In the genomic region with DNA sequence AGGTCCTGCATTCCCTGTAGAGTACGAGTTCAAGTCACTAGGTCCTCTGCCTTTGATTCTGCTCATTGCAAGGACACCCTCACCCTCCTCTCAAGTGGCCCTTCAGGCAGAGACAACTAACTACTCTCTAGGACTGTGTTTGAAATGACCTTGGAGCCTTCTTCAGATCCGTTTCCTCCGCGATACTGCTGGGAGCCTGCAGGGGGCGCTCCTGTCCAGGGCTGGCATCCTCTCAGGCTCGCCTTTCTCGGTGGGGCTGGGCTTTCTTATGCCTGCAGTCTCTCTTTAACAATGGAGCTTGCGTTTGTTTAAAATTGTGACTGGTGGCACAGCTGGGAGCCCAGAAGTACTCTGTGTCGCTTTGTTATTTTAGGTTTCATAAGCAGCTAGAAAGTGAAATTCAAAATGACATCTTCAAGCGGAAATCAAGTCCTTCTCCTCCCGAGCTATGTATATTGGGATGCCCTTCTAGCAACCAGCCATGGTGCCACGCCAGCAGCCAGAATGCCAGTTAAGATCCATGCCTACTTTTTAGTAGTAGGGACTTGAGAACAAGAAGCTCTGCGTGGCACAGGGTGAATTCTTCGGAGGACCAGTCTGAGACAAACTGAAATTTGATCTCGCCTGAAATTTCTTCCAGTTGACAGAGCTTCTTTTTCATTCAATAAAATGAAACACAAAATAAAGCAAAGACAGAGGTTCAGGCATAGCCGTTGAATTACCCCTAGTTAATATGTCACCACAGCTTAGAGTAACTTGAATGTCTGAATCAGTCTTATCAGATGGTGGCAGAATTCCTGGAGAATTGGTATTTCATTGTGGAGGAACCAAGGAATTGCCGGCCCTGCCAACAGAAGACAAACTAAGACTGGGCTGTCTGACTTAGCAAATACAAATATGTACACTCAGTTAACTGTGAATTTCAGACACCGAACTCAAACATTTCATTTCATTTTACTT, we compare ENCODE assay signal across 8 mouse cellular contexts. TPM values are rescaled to one million over a fixed set of nuclear protein-coding genes. Genes with fewer than 3 reads are reported as not detected.
A peak's percentile ranks its signal among the peaks of the same experiment; 100 is the strongest.
DNase-seq lines count a peak whose midpoint lies in the region; ATAC-seq and TF ChIP-seq lines count a peak whose summit lies in the region.

No protein-coding gene starts in this region.

- H3K4me2 ChIP-seq in embryonic facial prominence, embryonic 14.5 days (ENCODE audit: low read depth, low read length), result peak overlapping the region; percentile 52
- H3K4me2 ChIP-seq in kidney, embryonic 14.5 days (replicated peaks; ENCODE audit: low read depth, low read length), result peak overlapping the region; percentile 26
- peak overlapping the region; percentile 41 for H3K4me2 ChIP-seq in limb, embryonic 14.5 days (replicated peaks; ENCODE audit: low read depth, low read length, severe bottlenecking)
- H3K4me2 ChIP-seq in midbrain, postnatal 0 days (ENCODE audit: low read depth, low read length, poor library complexity, severe bottlenecking), result peak overlapping the region; percentile 34

- H3K27me3 ChIP-seq in embryonic facial prominence, embryonic 14.5 days (replicated peaks; ENCODE audit: control insufficient read depth, insufficient read depth, low read length), result no peaks in the 10 kb centered on the region
- H3K27me3 ChIP-seq in kidney, embryonic 14.5 days (ENCODE audit: control insufficient read depth, insufficient read depth, low read length), result no peaks in the 10 kb centered on the region
- no peaks in the 10 kb centered on the region for H3K27me3 ChIP-seq in limb, embryonic 14.5 days (ENCODE audit: control insufficient read depth, insufficient read depth, low read length)
- no peaks in the 10 kb centered on the region for H3K27me3 ChIP-seq in midbrain, postnatal 0 days (ENCODE audit: insufficient read depth, low read length)

- WGBS in bone marrow, adult 2 months, result 29% methylated on average over 18 of the region's 18 CpGs
- WGBS in embryonic facial prominence, embryonic 14.5 days, result 17% methylated on average over 18 of the region's 18 CpGs
- 24% methylated on average over 18 of the region's 18 CpGs for WGBS in kidney, embryonic 14.5 days
- 27% methylated on average over 18 of the region's 18 CpGs for WGBS in limb, embryonic 14.5 days
- 25% methylated on average over 18 of the region's 18 CpGs for WGBS in midbrain, postnatal 0 days

- H3K4me1 ChIP-seq in bone marrow, adult 2 months (ENCODE audit: control insufficient read depth, insufficient read depth, low read length), result no peaks in the 10 kb centered on the region
- no peaks in the 10 kb centered on the region for H3K4me1 ChIP-seq in embryonic facial prominence, embryonic 14.5 days (ENCODE audit: control insufficient read depth, insufficient read depth, low read length)
- H3K4me1 ChIP-seq in kidney, embryonic 14.5 days (ENCODE audit: control insufficient read depth, insufficient read depth, low read length), result no peaks in the 10 kb centered on the region
- no peaks in the 10 kb centered on the region for H3K4me1 ChIP-seq in limb, embryonic 14.5 days (ENCODE audit: control insufficient read depth, insufficient read depth, low read length)
- no peaks in the 10 kb centered on the region for H3K4me1 ChIP-seq in midbrain, postnatal 0 days (ENCODE audit: insufficient read depth, low read length)

- no peak overlapping the region for H3K4me3 ChIP-seq in bone marrow, adult 2 months (replicated peaks; ENCODE audit: control insufficient read depth, low read depth, low read length)
- H3K4me3 ChIP-seq in embryonic facial prominence, embryonic 14.5 days (ENCODE audit: low read depth, low read length), result peak overlapping the region; percentile 18
- no peak overlapping the region for H3K4me3 ChIP-seq in kidney, embryonic 14.5 days (ENCODE audit: low read length)
- 0 out of 2 replicates have a peak overlapping the region, but pooled peaks have one; percentile 14 for H3K4me3 ChIP-seq in limb, embryonic 14.5 days (replicated peaks; ENCODE audit: low read length)
- peak overlapping the region; percentile 15; the same call in 1 of the 2 replicates for H3K4me3 ChIP-seq in midbrain, postnatal 0 days (ENCODE audit: low read depth, low read length)

- TF ChIP-seq POLR2A in bone marrow, adult 2 months (IDR thresholded peaks at IDR 0.05; ENCODE audit: borderline replicate concordance, control insufficient read depth, low read depth, low read length), result no peak
- TF ChIP-seq POLR2A in limb, embryonic 14.5 days (IDR thresholded peaks at IDR 0.05; ENCODE audit: borderline replicate concordance, extremely low read depth, insufficient read depth, insufficient read length), result no peak

- peak; percentile 77 for ATAC-seq in embryonic facial prominence, embryonic 14.5 days (ENCODE audit: low read depth)
- ATAC-seq in kidney, embryonic 14.5 days (ENCODE audit: low FRiP score, low TSS enrichment), result peak; percentile 80
- ATAC-seq in limb, embryonic 14.5 days (ENCODE audit: low FRiP score, low read depth), result peak; percentile 68; the same call in 1 of the 2 replicates
- peak; percentile 62 for ATAC-seq in midbrain, postnatal 0 days (ENCODE audit: low FRiP score)

- no peaks in the 10 kb centered on the region for H3K36me3 ChIP-seq in embryonic facial prominence, embryonic 14.5 days (ENCODE audit: control insufficient read depth, insufficient read depth, low read length)
- no peaks in the 10 kb centered on the region for H3K36me3 ChIP-seq in kidney, embryonic 14.5 days (ENCODE audit: control insufficient read depth, insufficient read depth, low read length)
- no peaks in the 10 kb centered on the region for H3K36me3 ChIP-seq in limb, embryonic 14.5 days (ENCODE audit: control insufficient read depth, insufficient read depth, low read length)
- H3K36me3 ChIP-seq in midbrain, postnatal 0 days (ENCODE audit: insufficient read depth, low read length), result no peaks in the 10 kb centered on the region

- TF ChIP-seq CTCF in bone marrow, adult 2 months (IDR thresholded peaks at IDR 0.05; ENCODE audit: control insufficient read depth, insufficient read depth, low read length), result peak; percentile 89
- peak; percentile 99 for TF ChIP-seq CTCF in midbrain, postnatal 0 days (IDR thresholded peaks at IDR 0.05)

- no peak overlapping the region for H3K27ac ChIP-seq in bone marrow, adult 2 months (ENCODE audit: control insufficient read depth, insufficient read depth, low read depth, low read length, poor library complexity)
- H3K27ac ChIP-seq in embryonic facial prominence, embryonic 14.5 days (replicated peaks; ENCODE audit: low read depth, low read length), result peak overlapping the region; percentile 52
- H3K27ac ChIP-seq in kidney, embryonic 14.5 days (ENCODE audit: low read depth, low read length), result 0 out of 2 replicates have a peak overlapping the region, but pooled peaks have one; percentile 26
- H3K27ac ChIP-seq in limb, embryonic 14.5 days (replicated peaks; ENCODE audit: low read depth, low read length), result no peak overlapping the region
- peak overlapping the region; percentile 72 for H3K27ac ChIP-seq in midbrain, postnatal 0 days (ENCODE audit: low read depth, low read length)

- DNase-seq in 416B (ENCODE audit: low read depth), result peak; percentile 83
- DNase-seq in embryonic facial prominence, embryonic 14.5 days (ENCODE audit: low spot score), result peak; percentile 84
- peak; percentile 70 to 84 for DNase-seq in heart, adult 9 months (ENCODE audit: low spot score in 2 of 2)
- DNase-seq in limb, embryonic 14.5 days (ENCODE audit: low spot score), result peak; percentile 80
- DNase-seq in midbrain, postnatal 0 days (ENCODE audit: low spot score), result peak; percentile 83
- DNase-seq in spleen, postnatal 10 days (ENCODE audit: low spot score in 2 of 2), result peak; percentile 52 to 83

- peak overlapping the region; percentile 38; the same call in 1 of the 2 replicates for H3K9ac ChIP-seq in embryonic facial prominence, embryonic 14.5 days (ENCODE audit: low read depth, low read length)
- H3K9ac ChIP-seq in kidney, embryonic 14.5 days (ENCODE audit: low read depth, low read length), result no peak overlapping the region
- peak overlapping the region; percentile 22; the same call in 1 of the 2 replicates for H3K9ac ChIP-seq in limb, embryonic 14.5 days (ENCODE audit: low read depth, low read length, severe bottlenecking)
- H3K9ac ChIP-seq in midbrain, postnatal 0 days (replicated peaks; ENCODE audit: low read length, poor library complexity, severe bottlenecking), result no peak overlapping the region

- no peaks in the 10 kb centered on the region for H3K9me3 ChIP-seq in embryonic facial prominence, embryonic 14.5 days (ENCODE audit: control insufficient read depth, low read length)
- H3K9me3 ChIP-seq in kidney, embryonic 14.5 days (ENCODE audit: control insufficient read depth, low read length), result no peaks in the 10 kb centered on the region
- 0 out of 2 replicates have a peak, but pooled peaks cover 3% of the 10 kb centered on the region for H3K9me3 ChIP-seq in limb, embryonic 14.5 days (ENCODE audit: control insufficient read depth, low read length)
- H3K9me3 ChIP-seq in midbrain, postnatal 0 days (ENCODE audit: low read length), result no peaks in the 10 kb centered on the region

RNA-seq across cellular contexts. Expression of a gene that starts 28.8 kb away (rescaled TPM):
- 21.7 and 49.0 TPM in 2 replicates for polyA plus RNA-seq in bone marrow, adult 2 months (2011; ENCODE audit: insufficient read depth, insufficient read length, low replicate concordance, missing spikeins)
- 21.9 and 23.8 TPM in 2 replicates for polyA plus RNA-seq in embryonic facial prominence, embryonic 14.5 days (2014; fragmentation: Nextera tagmentation; extraction: Ambion mirVana)
- polyA plus RNA-seq in kidney, embryonic 14.5 days (2014; fragmentation: Nextera tagmentation; extraction: Ambion mirVana), result 18.9 and 30.4 TPM in 2 replicates
- 35.7 and 36.1 TPM in 2 replicates for polyA plus RNA-seq in limb, embryonic 14.5 days (2012; rRNA removed)
- polyA plus RNA-seq in limb, embryonic 14.5 days (2014; fragmentation: Nextera tagmentation; extraction: Ambion mirVana), result 23.3 and 25.2 TPM in 2 replicates
- 26.0 and 33.2 TPM in 2 replicates for total RNA-seq in midbrain, postnatal 0 days (2014; rRNA removed)
- polyA plus RNA-seq in midbrain, postnatal 0 days (2015; fragmentation: Nextera tagmentation; extraction: Ambion mirVana), result 8.3 and 9.8 TPM in 2 replicates

Comparison
In these comparisons a context has a peak if more than half of its experiments do, and no peak if none do; other contexts are left out.
1. H3K27ac ChIP-seq: peak in embryonic facial prominence, embryonic 14.5 days (single experiment), kidney, embryonic 14.5 days (single experiment) and midbrain, postnatal 0 days (single experiment); none in bone marrow, adult 2 months (single experiment) and limb, embryonic 14.5 days (single experiment).
2. H3K4me3 ChIP-seq: peak in embryonic facial prominence, embryonic 14.5 days (single experiment), limb, embryonic 14.5 days (single experiment) and midbrain, postnatal 0 days (single experiment); none in bone marrow, adult 2 months (single experiment) and kidney, embryonic 14.5 days (single experiment).
3. H3K9ac ChIP-seq: peak in embryonic facial prominence, embryonic 14.5 days (single experiment) and limb, embryonic 14.5 days (single experiment); none in kidney, embryonic 14.5 days (single experiment) and midbrain, postnatal 0 days (single experiment).
4. Peak in every context shown above with its lines, with median percentiles within 50 percentile points of each other: DNase-seq, ATAC-seq and H3K4me2 ChIP-seq.